Mouse (Mus musculus) neural tube, embryonic 11.5 days (tissue): Measurements from ENCODE around the gene Cyb5r3. TPM values are rescaled to one million over a fixed set of nuclear protein-coding genes. Genes with fewer than 3 reads are reported as not detected.
"Not testable (repeated sequence)": the region's sequence is repeated elsewhere in the genome, so short reads cannot be mapped to it uniquely, and the experiment has no call there.

Source experiments
- ATAC-seq: fragments of 200-750 bp; cut with Nextera tagmentation; 2 replicates; pipeline ENCODE4 v1.8.0; 2017; ENCODE audit warnings: moderate number of reproducible peaks, mild to moderate bottlenecking, moderate TSS enrichment, moderate library complexity; ENCODE audit not compliant: insufficient read depth, low FRiP score, low TSS enrichment
- DNase-seq: peaks from one replicate; pipeline ENCODE4 v3.0.0-alpha.2; 2015; ENCODE audit warnings: low spot score
- H3K27ac ChIP-seq: fragments of 300-500 bp; sonication (generic); 2 replicates; pipeline ENCODE4 v1.5.1; 2014; ENCODE audit warnings: low read depth, mild to moderate bottlenecking, low read length
- H3K27me3 ChIP-seq: fragments of 300-500 bp; sonication (generic); 2 replicates; pipeline ENCODE4 v1.6.1; 2014; ENCODE audit warnings: mild to moderate bottlenecking, low read length, mixed read lengths; ENCODE audit not compliant: control insufficient read depth, insufficient read depth
- H3K36me3 ChIP-seq: fragments of 300-500 bp; sonication (generic); 2 replicates; pipeline ENCODE4 v1.6.1; 2014; ENCODE audit warnings: mild to moderate bottlenecking, low read length, moderate library complexity, mixed read lengths; ENCODE audit not compliant: control insufficient read depth, insufficient read depth
- H3K4me1 ChIP-seq: fragments of 300-500 bp; sonication (generic); 2 replicates; pipeline ENCODE4 v1.6.1; 2014; ENCODE audit warnings: low read length, mixed read lengths; ENCODE audit not compliant: control insufficient read depth, insufficient read depth
- H3K4me2 ChIP-seq: fragments of 300-500 bp; sonication (generic); 2 replicates; pipeline ENCODE4 v1.6.1; 2014; ENCODE audit warnings: low read depth, mild to moderate bottlenecking, moderate library complexity
- H3K4me3 ChIP-seq: fragments of 300-500 bp; sonication (generic); 2 replicates; pipeline ENCODE4 v1.5.1; 2014; ENCODE audit warnings: low read depth, low read length
- H3K9ac ChIP-seq: fragments of 300-500 bp; sonication (generic); 2 replicates; pipeline ENCODE4 v1.6.1; 2014; ENCODE audit warnings: mild to moderate bottlenecking, low read length
- H3K9me3 ChIP-seq: fragments of 300-500 bp; sonication (generic); 2 replicates; pipeline ENCODE4 v1.6.1; 2016; ENCODE audit warnings: low read length; ENCODE audit not compliant: control insufficient read depth
- WGBS: fragments of 180-500 bp; shearing (Covaris S2); extraction: QIAGEN DNeasy Blood & Tissue Kit; methylation state at CpG from one replicate; pipeline ENCODE4 v1.1.7; 2014; 5-methylcytosine and 5-hydroxymethylcytosine counted together
- polyA plus RNA-seq: library from polyadenylated mRNA; unstranded; fragments of >200 nt; fragmentation: Nextera tagmentation; extraction: Ambion mirVana; gene quantifications from 2 replicates; pipeline ENCODE4 v1.2.1, GENCODE M21; 2014

The Cyb5r3 gene
- polyA plus RNA-seq, 1 experiment from 2014 or later = 179 TPM

GRCm38 (mm10) chr15:83148801-83149195 is 23.6 kb downstream of the Cyb5r3 start:
- Histone ChIP-seq H3K9ac (peak overlapping the region; percentile 89), H3K4me2 (peak overlapping the region; percentile 90), H3K9me3 (no peaks in the 10 kb centered on the region), H3K36me3 (peaks cover 4% of the 10 kb centered on the region; the same call in 1 of the 2 replicates), H3K27ac (peak overlapping the region; percentile 89), H3K4me1 (peaks cover 5% of the 10 kb centered on the region; the same call in 1 of the 2 replicates), H3K27me3 (no peaks in the 10 kb centered on the region), H3K4me3 (peak overlapping the region; percentile 76)
- no peak for DNase-seq
- WGBS = under 1% methylated on average over 31 of the region's 41 CpGs
- peak; percentile 78 for ATAC-seq

- Histone ChIP-seq H3K36me3 (peaks cover 4% of the 10 kb centered on the region; the same call in 1 of the 2 replicates), H3K9me3 (no peaks in the 10 kb centered on the region), H3K4me1 (peaks cover 8% of the 10 kb centered on the region; the same call in 1 of the 2 replicates), H3K9ac (peak overlapping the region; percentile 89), H3K27ac (peak overlapping the region; percentile 89), H3K4me3 (peak overlapping the region; percentile 76), H3K27me3 (no peaks in the 10 kb centered on the region), H3K4me2 (peak overlapping the region; percentile 90)
- ATAC-seq = no peak
- no peak for DNase-seq
- 3% methylated on average over 21 of the region's 21 CpGs for WGBS
These were observed 24.0 kb downstream of the Cyb5r3 start for GRCm38 (mm10) chr15:83148395-83148794.

DNA sequence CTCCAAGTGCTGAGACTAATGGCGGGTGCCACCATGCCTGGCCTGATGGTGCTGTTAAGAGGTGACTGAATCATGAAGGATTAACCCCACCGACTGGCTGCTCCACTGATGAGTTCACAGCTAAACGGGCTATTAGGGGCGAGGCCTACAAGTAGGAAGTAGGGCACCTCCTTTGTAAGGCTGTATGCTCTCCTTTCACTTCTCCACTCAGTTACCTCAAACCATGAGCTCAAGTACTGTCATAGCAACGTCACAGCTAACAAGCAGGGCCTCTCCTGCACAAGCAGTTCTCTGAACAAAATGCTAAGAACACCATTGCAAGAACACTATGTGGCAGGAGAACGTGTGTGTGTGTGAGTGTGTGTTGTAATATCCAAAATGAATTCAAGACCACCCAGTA is 26.9 kb downstream of the Cyb5r3 start:
- Histone ChIP-seq H3K4me3 (no peak overlapping the region), H3K9me3 (no peaks in the 10 kb centered on the region), H3K4me1 (peaks cover 9% of the 10 kb centered on the region; the same call in 1 of the 2 replicates), H3K27ac (no peak overlapping the region), H3K36me3 (peaks cover 4% of the 10 kb centered on the region; the same call in 1 of the 2 replicates), H3K4me2 (no peak overlapping the region), H3K9ac (no peak overlapping the region), H3K27me3 (no peaks in the 10 kb centered on the region)
- ATAC-seq (no peak), DNase-seq (no peak)
- WGBS = 93% methylated on average over 6 of the region's 6 CpGs

- H3K4me3 ChIP-seq = no peak overlapping the region
- no peak overlapping the region for H3K27ac ChIP-seq
- H3K9ac ChIP-seq = no peak overlapping the region
- DNase-seq (no peak), ATAC-seq (no peak)
- H3K27me3 ChIP-seq = no peaks in the 10 kb centered on the region
- H3K9me3 ChIP-seq = no peaks in the 10 kb centered on the region
- 63% methylated on average over 5 of the region's 5 CpGs for WGBS
- H3K4me1 ChIP-seq = peaks cover 5% of the 10 kb centered on the region; the same call in 1 of the 2 replicates
- peaks cover 4% of the 10 kb centered on the region; the same call in 1 of the 2 replicates for H3K36me3 ChIP-seq
- no peak overlapping the region for H3K4me2 ChIP-seq
These were observed 29.5 kb downstream of the Cyb5r3 start for GRCm38 (mm10) chr15:83142861-83143260.

DNA sequence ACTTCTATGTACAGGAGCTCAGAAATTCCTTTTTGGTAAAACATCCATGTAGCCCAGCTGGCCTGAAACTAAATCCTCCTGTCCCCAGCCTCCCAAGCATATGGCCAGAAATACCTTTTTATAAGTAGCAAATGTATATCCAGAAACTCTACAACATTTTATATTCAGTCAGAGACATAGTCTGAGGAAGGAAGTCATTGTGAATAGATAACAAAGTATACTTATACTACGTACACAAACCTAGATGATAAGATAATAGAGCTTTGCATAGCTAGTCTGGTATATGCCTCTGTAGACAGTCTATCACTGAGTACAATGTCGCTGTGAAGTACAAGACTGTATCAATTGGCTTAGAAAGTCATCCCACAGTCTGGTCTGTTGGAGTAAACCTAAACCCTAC is 36.7 kb downstream of the Cyb5r3 start:
- H3K27me3 ChIP-seq = no peaks in the 10 kb centered on the region
- H3K36me3 ChIP-seq = peaks cover 16% of the 10 kb centered on the region
- ATAC-seq (no peak), DNase-seq (no peak)
- H3K27ac ChIP-seq = no peak overlapping the region
- H3K9ac ChIP-seq = no peak overlapping the region
- H3K4me1 ChIP-seq = no peaks in the 10 kb centered on the region
- no peak overlapping the region for H3K4me2 ChIP-seq
- no peaks in the 10 kb centered on the region for H3K9me3 ChIP-seq
- no peak overlapping the region for H3K4me3 ChIP-seq
- WGBS = 95% methylated on average over 2 of the region's 2 CpGs

DNA sequence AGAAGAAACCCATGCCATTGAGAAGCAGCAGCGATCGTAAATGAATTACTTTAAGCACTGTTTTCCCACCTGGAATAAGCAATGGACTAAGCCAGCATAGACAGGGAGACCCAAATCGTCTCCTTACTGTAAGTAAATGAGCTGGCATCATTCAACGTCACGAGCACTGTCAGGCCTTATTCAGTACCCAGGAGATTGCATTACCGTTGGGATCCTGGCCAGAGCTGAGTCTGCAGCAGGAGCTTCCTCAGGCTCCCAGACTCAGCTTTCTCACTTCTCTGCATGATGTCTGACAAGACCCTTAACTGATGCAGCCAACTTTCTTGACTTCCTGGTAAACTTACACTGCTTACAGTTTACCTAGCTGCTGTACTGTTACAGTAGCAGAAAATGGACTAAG is 37.7 kb downstream of the Cyb5r3 start:
- DNase-seq (no peak), ATAC-seq (no peak)
- 92% methylated on average over 6 of the region's 6 CpGs for WGBS
- H3K27ac ChIP-seq = no peak overlapping the region
- no peaks in the 10 kb centered on the region for H3K27me3 ChIP-seq
- H3K36me3 ChIP-seq = peaks cover 16% of the 10 kb centered on the region
- no peak overlapping the region for H3K9ac ChIP-seq
- H3K4me3 ChIP-seq = no peak overlapping the region
- no peaks in the 10 kb centered on the region for H3K9me3 ChIP-seq
- no peak overlapping the region for H3K4me2 ChIP-seq
- no peaks in the 10 kb centered on the region for H3K4me1 ChIP-seq

DNA sequence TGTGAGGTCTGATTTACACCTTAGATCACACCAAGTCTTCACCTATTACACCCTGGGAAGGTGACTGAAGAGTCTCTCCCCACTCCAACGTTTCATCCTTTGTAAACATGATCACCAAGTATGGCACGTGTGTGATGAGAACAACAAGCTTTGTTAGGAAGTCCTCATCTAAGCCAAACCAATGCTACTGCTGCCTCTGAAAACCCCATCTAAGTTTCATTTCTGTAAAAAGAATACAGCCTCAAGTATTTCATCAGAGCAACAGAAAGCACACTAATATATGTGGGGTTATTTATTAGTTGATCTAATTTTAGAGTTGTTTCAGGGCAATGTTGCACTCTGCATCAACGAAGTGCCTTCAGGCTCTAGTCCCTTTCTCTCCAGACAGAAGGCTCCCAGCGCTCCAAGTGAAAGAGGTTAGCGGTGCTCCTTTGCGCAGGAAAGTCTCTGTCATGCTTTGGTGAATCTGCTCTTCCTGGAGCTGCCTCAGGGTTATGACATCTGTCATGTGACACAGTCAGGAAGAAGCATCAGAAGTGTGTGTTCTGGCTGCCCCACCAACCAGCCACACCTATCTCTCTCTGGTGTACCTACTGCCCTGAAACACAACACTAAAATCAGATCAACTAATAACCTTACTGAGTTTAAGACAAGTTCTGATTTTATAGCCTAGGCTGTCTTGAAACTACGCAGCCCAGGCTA is 42.7 kb downstream of the Cyb5r3 start:
- H3K27me3 ChIP-seq = no peaks in the 10 kb centered on the region
- no peak overlapping the region for H3K4me3 ChIP-seq
- H3K36me3 ChIP-seq = peaks cover 24% of the 10 kb centered on the region
- H3K27ac ChIP-seq = no peak overlapping the region
- no peaks in the 10 kb centered on the region for H3K9me3 ChIP-seq
- no peak overlapping the region for H3K4me2 ChIP-seq
- 94% methylated on average over 7 of the region's 7 CpGs for WGBS
- DNase-seq = no peak
- H3K4me1 ChIP-seq = no peaks in the 10 kb centered on the region
- ATAC-seq = no peak
- no peak overlapping the region for H3K9ac ChIP-seq

DNA sequence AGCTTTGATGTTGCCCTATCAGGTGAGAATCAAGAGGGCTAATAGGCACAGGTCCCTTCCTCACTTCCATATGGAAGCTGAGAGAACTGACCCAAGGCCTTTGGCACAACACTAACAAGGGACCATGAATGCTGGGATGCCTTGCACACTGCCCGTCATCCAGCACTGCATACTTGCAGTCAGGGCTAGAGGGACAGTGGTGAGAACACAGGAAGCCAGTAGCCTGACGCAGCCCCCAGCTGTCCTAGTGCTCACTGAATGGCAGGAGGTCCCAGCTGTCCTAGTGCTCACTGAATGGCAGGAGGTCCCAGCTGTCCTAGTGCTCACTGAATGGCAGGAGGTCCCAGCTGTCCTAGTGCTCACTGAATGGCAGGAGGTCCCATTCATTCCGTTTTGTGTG is 45.4 kb downstream of the Cyb5r3 start:
- not testable (repeated sequence) for H3K4me2 ChIP-seq, H3K4me1 ChIP-seq, H3K9me3 ChIP-seq, H3K27ac ChIP-seq, DNase-seq, ATAC-seq, H3K4me3 ChIP-seq, H3K27me3 ChIP-seq, H3K9ac ChIP-seq
- H3K36me3 ChIP-seq = peaks cover 16% of the 10 kb centered on the region
- 63% methylated on average over 3 of the region's 3 CpGs for WGBS

- ATAC-seq = no peak
- no peak for DNase-seq
- no peak overlapping the region for H3K4me2 ChIP-seq
- no peak overlapping the region for H3K4me3 ChIP-seq
- H3K9ac ChIP-seq = no peak overlapping the region
- no peaks in the 10 kb centered on the region for H3K9me3 ChIP-seq
- H3K27ac ChIP-seq = no peak overlapping the region
- peaks cover 12% of the 10 kb centered on the region for H3K36me3 ChIP-seq
- no peaks in the 10 kb centered on the region for H3K27me3 ChIP-seq
- WGBS = 86% methylated on average over 9 of the region's 9 CpGs
- no peaks in the 10 kb centered on the region for H3K4me1 ChIP-seq
These were observed 45.8 kb downstream of the Cyb5r3 start for GRCm38 (mm10) chr15:83126582-83126981.
